Mouse (Mus musculus) cerebellum, postnatal 10 days (tissue): Measurements from ENCODE around the gene Ugt1a7c.
"Not testable (repeated sequence)": the region's sequence is repeated elsewhere in the genome, so short reads cannot be mapped to it uniquely, and the experiment has no call there.

ENCODE experiments used
- DNase-seq, 2 experiments: peaks; one replicate each; pipeline ENCODE4 v3.0.0; 2021; ENCODE audit warnings: mixed read lengths in 2 of 2

Gene Ugt1a7c

DNA sequence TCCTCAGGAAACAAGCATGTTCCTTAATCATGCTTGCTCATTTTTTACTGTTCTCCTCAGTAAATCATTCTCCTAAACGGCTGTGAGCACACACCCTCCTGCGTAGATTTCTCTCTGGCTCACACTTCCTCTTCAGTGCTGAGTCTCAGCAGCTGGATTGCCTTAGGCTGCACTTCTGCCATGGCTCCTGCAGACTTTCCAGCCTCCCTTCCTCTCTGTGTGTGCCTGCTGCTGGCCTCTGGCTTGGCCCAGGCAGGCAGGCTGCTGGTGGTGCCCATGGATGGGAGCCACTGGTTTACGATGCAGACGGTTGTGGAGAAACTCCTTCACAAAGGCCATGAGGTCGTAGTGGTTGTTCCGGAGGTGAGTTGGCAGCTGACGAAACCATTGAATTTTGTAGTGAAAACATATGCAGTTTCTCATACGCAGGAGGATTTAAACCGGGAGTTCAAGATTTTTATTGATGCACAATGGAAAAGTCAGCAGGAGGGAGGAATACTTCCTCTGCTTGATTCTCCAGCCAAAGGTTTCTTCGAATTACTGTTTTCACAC is at the start of gene Ugt1a7c:
Gene Ugt1a7c (plus strand): TSS at position 122 of the 552 bp plus-strand sequence.
- DNase-seq, result no peak

DNA sequence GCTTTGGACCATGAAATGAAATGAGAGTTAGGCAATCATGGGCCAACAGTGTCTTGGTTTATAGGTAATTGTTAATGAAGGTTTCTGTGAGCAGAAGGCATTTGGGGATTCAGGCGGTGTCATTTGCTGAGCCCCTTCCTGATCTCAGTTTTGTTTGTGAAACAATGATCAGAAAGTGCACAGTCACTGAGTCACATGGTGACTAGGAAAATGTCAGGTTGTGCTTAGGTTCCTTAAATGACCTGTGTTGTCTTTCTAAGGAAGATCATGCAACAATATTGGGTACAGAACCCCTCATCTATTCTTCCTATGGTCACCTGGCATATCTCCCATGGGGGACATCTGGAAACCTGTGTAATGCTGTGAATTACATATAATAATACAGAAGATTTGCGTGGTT is 47.5 kb upstream of the Ugt1a7c start:
- not testable (repeated sequence) for DNase-seq

DNA sequence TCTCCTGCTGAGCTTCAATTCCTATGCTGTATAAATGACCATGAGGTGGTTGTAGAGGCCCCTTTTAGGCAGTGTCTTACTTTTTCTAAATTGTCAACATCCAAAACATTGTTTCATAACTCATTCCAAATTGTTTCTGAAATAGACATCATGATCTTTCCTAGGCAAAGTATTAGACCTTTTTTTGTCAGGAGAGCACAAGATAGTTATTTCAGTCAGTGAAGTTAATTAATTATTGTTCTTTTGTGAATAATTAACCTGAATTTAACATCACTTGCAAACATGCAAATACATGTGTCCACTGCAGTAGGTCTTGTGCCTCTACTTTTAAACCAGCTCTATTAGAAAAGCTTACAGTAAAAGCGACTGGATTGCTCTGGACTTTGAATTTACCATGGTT is 39.8 kb upstream of the Ugt1a7c start, which contains the start of gene Ugt1a10:
Gene Ugt1a10 (plus strand): TSS at position 301 of the 400 bp plus-strand sequence.
- no peak for DNase-seq

GRCm38 (mm10) chr1:88066472-88067102 is 28.3 kb upstream of the Ugt1a7c start:
- DNase-seq, result not testable (repeated sequence)

GRCm38 (mm10) chr1:88070495-88070894 is 24.4 kb upstream of the Ugt1a7c start, which contains the start of gene Ugt1a9:
TSS of gene Ugt1a9 (plus strand) at chr1:88070800.
- no peak for DNase-seq

GRCm38 (mm10) chr1:88070902-88071301 is 24.0 kb upstream of the Ugt1a7c start:
- DNase-seq, result no peak

- no peak for DNase-seq
These were observed 20.4 kb upstream of the Ugt1a7c start for GRCm38 (mm10) chr1:88074471-88074870.

DNA sequence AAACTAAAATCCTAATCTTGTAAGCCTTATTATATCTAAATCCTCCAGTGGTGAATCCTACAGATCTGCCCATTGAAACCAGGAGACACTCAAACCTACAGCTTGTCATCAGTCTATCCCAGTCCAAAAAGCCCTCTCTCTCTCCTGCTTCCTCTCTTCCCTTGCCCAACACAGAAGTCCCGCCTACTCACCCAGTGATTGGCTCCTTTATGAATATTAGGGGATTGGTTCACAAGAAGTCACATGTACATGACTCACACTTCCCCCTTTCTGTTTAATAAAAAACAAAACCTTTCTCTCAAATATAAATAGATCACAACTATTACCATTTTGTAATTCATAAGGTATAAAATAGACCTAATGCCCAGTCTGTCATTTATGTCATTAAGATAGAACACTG is 17.7 kb upstream of the Ugt1a7c start:
- no peak for DNase-seq

GRCm38 (mm10) chr1:88081670-88082069 is 13.2 kb upstream of the Ugt1a7c start:
- DNase-seq, result no peak

DNA sequence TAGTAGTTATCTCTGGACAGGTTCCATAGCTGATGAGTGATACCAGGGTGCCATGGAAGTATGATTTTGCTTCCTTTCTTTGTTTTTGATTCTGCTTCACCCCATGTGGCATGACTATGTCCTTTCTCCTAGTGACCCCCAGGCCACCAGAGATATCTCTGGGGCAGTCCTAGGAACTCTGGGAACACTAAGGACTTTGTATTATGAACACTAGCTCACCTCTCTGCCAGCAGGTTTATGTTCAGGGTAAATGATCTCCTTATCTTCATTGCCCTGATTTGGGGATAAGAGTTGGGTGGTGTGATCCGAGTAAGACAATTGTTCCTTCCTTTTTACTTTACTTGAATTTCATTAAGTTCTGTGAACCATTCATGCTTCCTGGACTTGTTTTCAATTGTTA is 8.7 kb upstream of the Ugt1a7c start:
- no peak for DNase-seq

DNA sequence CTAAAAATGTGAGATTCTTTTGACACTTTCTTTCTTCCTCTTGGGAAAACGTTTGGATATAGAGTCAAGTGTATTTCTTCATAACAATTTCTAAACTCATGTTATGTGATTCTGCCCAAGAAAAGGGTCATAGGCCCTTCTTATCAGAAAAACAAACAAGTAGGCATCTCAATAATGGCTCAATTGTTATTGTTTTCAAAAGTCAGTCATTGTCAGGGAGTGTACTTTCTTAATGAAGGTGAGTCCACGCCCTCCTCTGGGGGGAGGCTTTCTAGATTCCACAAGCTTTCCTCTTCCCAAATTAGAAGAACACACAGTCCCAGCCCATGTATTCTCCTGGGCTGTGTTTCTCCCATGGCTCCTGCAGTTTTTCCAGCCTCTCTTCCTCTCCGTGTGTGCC is 7.3 kb upstream of the Ugt1a7c start, which contains the start of gene Ugt1a8:
Gene Ugt1a8 (plus strand): TSS at position 301 of the 400 bp plus-strand sequence.
- DNase-seq, result no peak

GRCm38 (mm10) chr1:88092341-88092740 is 2.5 kb upstream of the Ugt1a7c start:
- DNase-seq, result no peak

GRCm38 (mm10) chr1:88094270-88094676 is 589 bp upstream of the Ugt1a7c start:
- DNase-seq, result not testable (repeated sequence)

- not testable (repeated sequence) for DNase-seq
These were observed 3.7 kb downstream of the Ugt1a7c start for GRCm38 (mm10) chr1:88098546-88098945.

- DNase-seq, result not testable (repeated sequence)
These were observed 4.8 kb downstream of the Ugt1a7c start for GRCm38 (mm10) chr1:88099691-88100090.

GRCm38 (mm10) chr1:88103019-88103418 is 8.2 kb downstream of the Ugt1a7c start, which contains the start of gene Ugt1a6b:
TSS of gene Ugt1a6b (plus strand) at chr1:88103252.
- DNase-seq, result not testable (repeated sequence)

- not testable (repeated sequence) for DNase-seq
These were observed 9.0 kb downstream of the Ugt1a7c start for GRCm38 (mm10) chr1:88103697-88104468.

GRCm38 (mm10) chr1:88104667-88105430 is 10.0 kb downstream of the Ugt1a7c start:
- no peak for DNase-seq

- no peak for DNase-seq
These were observed 10.8 kb downstream of the Ugt1a7c start for GRCm38 (mm10) chr1:88105656-88106055.

GRCm38 (mm10) chr1:88109027-88109557 is 14.2 kb downstream of the Ugt1a7c start:
- not testable (repeated sequence) for DNase-seq

DNA sequence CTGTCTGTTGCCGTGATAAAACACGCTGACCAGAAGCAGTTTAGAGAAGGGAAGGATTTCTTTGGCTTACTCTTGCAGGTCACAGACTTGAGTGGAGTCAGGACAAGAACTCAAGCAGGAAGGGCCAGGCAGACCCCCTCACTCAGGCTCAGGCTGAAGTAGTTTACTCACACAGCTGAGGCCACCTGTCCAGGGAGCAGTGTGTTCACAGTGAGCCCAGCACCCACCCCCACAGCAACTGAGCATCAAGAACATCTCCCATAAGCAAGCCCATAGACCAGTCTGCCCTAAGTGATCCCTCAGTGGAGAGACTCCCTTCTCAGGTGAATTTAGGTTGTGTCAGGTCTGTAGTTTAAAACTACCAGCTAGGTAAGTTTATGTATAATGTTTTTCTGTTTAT is 14.7 kb downstream of the Ugt1a7c start:
- DNase-seq, result not testable (repeated sequence)

GRCm38 (mm10) chr1:88112769-88113168 is 17.9 kb downstream of the Ugt1a7c start:
- not testable (repeated sequence) for DNase-seq
